ENCODE assay signal across 22 mouse cellular contexts in the genomic region with DNA sequence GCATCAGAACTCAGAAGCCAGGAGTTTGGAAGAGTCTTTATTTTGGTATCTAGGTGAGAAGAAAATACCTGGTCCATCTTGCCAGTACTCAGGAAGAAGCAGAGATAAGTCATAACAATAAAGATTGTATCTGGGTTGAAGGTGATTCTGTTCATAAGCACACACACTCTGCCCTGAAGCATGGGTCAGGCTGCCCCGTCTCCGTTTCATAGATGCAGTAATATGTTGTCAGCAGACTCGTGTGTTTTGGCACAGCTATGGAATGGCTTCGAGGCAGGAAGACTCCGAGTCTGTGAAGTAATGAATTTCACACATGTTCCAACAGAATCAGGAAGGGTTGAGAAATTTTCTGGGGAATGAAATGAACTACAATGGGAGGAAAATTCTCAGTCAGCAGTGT.
A peak's percentile ranks its signal among the peaks of the same experiment; 100 is the strongest.
DNase-seq lines count a peak whose midpoint lies in the region; TF ChIP-seq lines count a peak whose summit lies in the region.
"Had no signal": no experiment of that assay in that cellular context is flagged by ENCODE, and none has a peak within 500 bp of the region (broad histone marks: within the 10 kb centered on the region; RNA-seq: fewer than 3 reads in every experiment).

No protein-coding gene starts in this region.

- no peaks in the 10 kb centered on the region for H3K4me1 ChIP-seq in hindbrain, embryonic 10.5 days (replicated peaks)
- H3K4me1 ChIP-seq: forebrain, embryonic 13.5 days had no signal

- H3K9me3 ChIP-seq in hindbrain, embryonic 10.5 days = peaks cover 9% of the 10 kb centered on the region; the same call in 1 of the 2 replicates

- TF ChIP-seq CTCF in left cerebral cortex, adult 2 months (IDR thresholded peaks at IDR 0.05) = no peak

- no peaks in the 10 kb centered on the region for H3K36me3 ChIP-seq in hindbrain, embryonic 10.5 days
- H3K36me3 ChIP-seq: embryonic facial prominence, embryonic 13.5 days; embryonic facial prominence, embryonic 15.5 days; forebrain, embryonic 15.5 days had no signal

- H3K27me3 ChIP-seq in hindbrain, embryonic 10.5 days (ENCODE audit: insufficient read depth, poor library complexity, severe bottlenecking) = no peaks in the 10 kb centered on the region
- H3K27me3 ChIP-seq: embryonic facial prominence, embryonic 13.5 days; embryonic facial prominence, embryonic 15.5 days; forebrain, embryonic 13.5 days; forebrain, embryonic 15.5 days had no signal

- H3K27ac ChIP-seq in left cerebral cortex, adult 2 months = peak overlapping the region; percentile 94
- H3K27ac ChIP-seq in hindbrain, embryonic 10.5 days = no peak overlapping the region
- H3K27ac ChIP-seq: embryonic facial prominence, embryonic 13.5 days; embryonic facial prominence, embryonic 15.5 days; forebrain, embryonic 13.5 days; forebrain, embryonic 15.5 days had no signal

- WGBS in hindbrain, embryonic 10.5 days = 91% methylated on average over 5 of the region's 5 CpGs

- DNase-seq in heart, adult 11 months = peak; percentile 67
- DNase-seq in heart, postnatal 36 days = no peak
- DNase-seq in left cerebral cortex, adult 2 months (ENCODE audit: extremely low spot score in 1 of 2, low spot score in 2 of 2) = no peak
- DNase-seq in left cerebral cortex, postnatal 25 days (ENCODE audit: low spot score in 2 of 2) = no peak
- DNase-seq in fat pad, adult 2 months (ENCODE audit: extremely low read depth, low read depth, low spot score) = peak; percentile 85
- peak; percentile 86 for DNase-seq in gonadal fat pad, adult 2 months (ENCODE audit: low read depth)
- DNase-seq in hindbrain, embryonic 10.5 days (ENCODE audit: low spot score) = no peak
- DNase-seq: adrenal gland, adult 2 months; adrenal gland, postnatal 10 days; adrenal gland, postnatal 25 days; cerebellum, adult 11 months; cerebellum, adult 18-20 months; cerebellum, adult 8-10 months; cerebellum, adult 9-11 months; cerebellum, postnatal 14 days; cerebellum, postnatal 36 days; embryo, embryonic 11 days had no signal

- intact Hi-C loops in heart, postnatal 36 days (cut with DNase I) = loop anchor here (10.0 kb wide), 1 partner anchor 171 kb away; no protein-coding TSS in a partner anchor
- intact Hi-C loops in left cerebral cortex, adult 2 months (cut with DNase I) = loop anchor here (5.0 to 10.0 kb wide), 2 partner anchors 171 to 246 kb away; a partner anchor contains a TSS
- intact Hi-C loops in left cerebral cortex, postnatal 25 days (cut with DNase I) = loop anchor here (2.0 to 10.0 kb wide), 4 partner anchors 76 to 529 kb away; no protein-coding TSS in a partner anchor

- no peak overlapping the region for H3K4me3 ChIP-seq in left cerebral cortex, adult 2 months
- H3K4me3 ChIP-seq in hindbrain, embryonic 10.5 days = no peak overlapping the region
- H3K4me3 ChIP-seq: embryonic facial prominence, embryonic 13.5 days; embryonic facial prominence, embryonic 15.5 days; erythroblast, embryonic 14.5 days; forebrain, embryonic 13.5 days; forebrain, embryonic 15.5 days had no signal

Comparison
In these comparisons a context has a peak if more than half of its experiments do, and no peak if none do; other contexts are left out.
1. DNase-seq: peak in heart, adult 11 months (single experiment), fat pad, adult 2 months (single experiment) and gonadal fat pad, adult 2 months (single experiment); none in heart, postnatal 36 days (0 of 2), left cerebral cortex, adult 2 months (0 of 2), left cerebral cortex, postnatal 25 days (0 of 2) and hindbrain, embryonic 10.5 days (single experiment).